In the genomic region with DNA sequence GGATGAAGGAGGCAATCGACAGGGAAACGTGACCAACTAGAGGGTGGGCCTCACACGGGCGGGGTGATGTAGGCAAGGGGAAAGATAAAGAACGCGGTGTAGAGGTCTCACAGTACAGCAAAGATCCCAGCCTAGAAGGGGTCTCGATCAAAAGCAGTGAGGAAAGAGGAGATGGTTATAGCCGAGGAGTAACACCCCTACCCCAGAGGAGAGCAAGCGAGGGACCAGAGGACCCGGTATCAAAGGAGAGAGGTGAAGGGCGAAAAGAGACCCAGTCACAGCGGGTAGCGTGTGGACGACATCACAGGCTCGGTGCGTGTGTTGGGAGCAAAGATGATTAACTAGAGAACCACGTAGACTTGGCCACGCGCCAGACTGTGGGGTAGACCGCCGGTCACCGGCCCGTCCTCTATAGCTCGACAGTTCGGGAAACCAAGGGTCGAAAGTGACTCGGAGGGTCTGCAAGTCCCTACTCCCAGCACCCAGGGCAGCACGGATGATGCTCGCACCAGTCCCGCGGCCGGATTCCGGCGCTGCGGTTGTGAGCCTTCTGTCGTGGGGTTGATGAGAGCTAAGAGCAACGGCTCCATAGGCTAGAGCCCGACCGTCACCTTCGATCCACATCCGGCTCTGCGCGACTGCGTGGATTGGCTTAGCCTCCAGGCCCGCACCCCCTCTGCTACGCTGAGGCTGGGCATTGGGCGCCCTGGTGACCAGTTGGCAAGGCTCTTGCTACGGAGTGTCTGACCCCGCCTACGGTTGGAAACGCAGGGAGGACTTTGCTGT, we compare ENCODE assay signal across 9 mouse cellular contexts. TPM values are rescaled to one million over a fixed set of nuclear protein-coding genes. Genes with fewer than 3 reads are reported as not detected.
DNase-seq lines count a peak whose midpoint lies in the region; ATAC-seq and TF ChIP-seq lines count a peak whose summit lies in the region.
"Had no signal": no experiment of that assay in that cellular context is flagged by ENCODE, and none has a peak within 500 bp of the region (broad histone marks: within the 10 kb centered on the region; RNA-seq: fewer than 3 reads in every experiment).

No protein-coding gene starts in this region.

- TF ChIP-seq POLR2A in myocyte (IDR thresholded peaks at IDR 0.05; ENCODE audit: insufficient read length, low read depth), result peak; percentile 39

- H3K27ac ChIP-seq in forebrain, embryonic 14.5 days (ENCODE audit: low read depth, low read length), result no peak overlapping the region
- H3K27ac ChIP-seq in heart, postnatal 0 days (ENCODE audit: low read depth), result no peak overlapping the region
- no peak overlapping the region for H3K27ac ChIP-seq in liver, embryonic 12.5 days

- peak overlapping the region; percentile 63 for H3K9ac ChIP-seq in forebrain, embryonic 14.5 days (ENCODE audit: low read length)
- peak overlapping the region; percentile 41 for H3K9ac ChIP-seq in heart, postnatal 0 days (replicated peaks; ENCODE audit: low read depth, low read length)
- peak overlapping the region; percentile 27; the same call in 1 of the 2 replicates for H3K9ac ChIP-seq in liver, embryonic 12.5 days

- no peaks in the 10 kb centered on the region for H3K36me3 ChIP-seq in forebrain, embryonic 14.5 days (ENCODE audit: control insufficient read depth, insufficient read depth, low read length)
- no peaks in the 10 kb centered on the region for H3K36me3 ChIP-seq in heart, postnatal 0 days (replicated peaks; ENCODE audit: control insufficient read depth, insufficient read depth, low read length)
- H3K36me3 ChIP-seq in liver, embryonic 12.5 days, result no peaks in the 10 kb centered on the region
- H3K36me3 ChIP-seq in myocyte (ENCODE audit: control insufficient read depth, insufficient read depth), result no peaks in the 10 kb centered on the region
- no peaks in the 10 kb centered on the region for H3K36me3 ChIP-seq in splenic B cell, adult 2 months (ENCODE audit: control insufficient read depth, insufficient read depth, low read length, poor library complexity, severe bottlenecking)

- H3K27me3 ChIP-seq in forebrain, embryonic 14.5 days (replicated peaks; ENCODE audit: control insufficient read depth, insufficient read depth, low read length), result no peaks in the 10 kb centered on the region
- no peaks in the 10 kb centered on the region; the same call in 1 of the 2 replicates for H3K27me3 ChIP-seq in heart, postnatal 0 days (ENCODE audit: control insufficient read depth, insufficient read depth, low read length)
- peaks cover 16% of the 10 kb centered on the region for H3K27me3 ChIP-seq in liver, embryonic 12.5 days (replicated peaks)
- no peaks in the 10 kb centered on the region for H3K27me3 ChIP-seq in myocyte (ENCODE audit: control insufficient read depth, insufficient read depth, insufficient read length)
- no peaks in the 10 kb centered on the region for H3K27me3 ChIP-seq in splenic B cell, adult 2 months (ENCODE audit: control insufficient read depth, insufficient read depth, low read length, poor library complexity, severe bottlenecking)
- H3K27me3 ChIP-seq: CH12.LX had no signal

- peak; percentile 86 for DNase-seq in CD4-positive helper T cell, adult 2 months (ENCODE audit: low read depth, low spot score)
- DNase-seq in cerebellum, adult 11-12 months, result peak; percentile 88
- peak; percentile 88 for DNase-seq in forebrain, embryonic 14.5 days (ENCODE audit: low spot score)
- peak; percentile 80 for DNase-seq in heart, postnatal 0 days (ENCODE audit: low spot score)
- DNase-seq in kidney, postnatal 25 days, result peak; percentile 76 to 93
- peak; percentile 67 for DNase-seq in splenic B cell, adult 2 months (ENCODE audit: low read depth, low spot score)

- H3K9me3 ChIP-seq in forebrain, embryonic 14.5 days (replicated peaks; ENCODE audit: control insufficient read depth, low read length), result no peaks in the 10 kb centered on the region
- no peaks in the 10 kb centered on the region for H3K9me3 ChIP-seq in heart, postnatal 0 days (replicated peaks; ENCODE audit: control insufficient read depth, low read length)
- H3K9me3 ChIP-seq in liver, embryonic 12.5 days (replicated peaks), result no peaks in the 10 kb centered on the region

- WGBS in forebrain, embryonic 14.5 days, result 26% methylated on average over 51 of the region's 51 CpGs
- WGBS in heart, postnatal 0 days, result 9% methylated on average over 51 of the region's 51 CpGs
- WGBS in liver, embryonic 12.5 days (ENCODE audit: insufficient replicate concordance), result 12% methylated on average over 51 of the region's 51 CpGs

- H3K79me2 ChIP-seq in myocyte (ENCODE audit: control insufficient read depth, insufficient read depth), result no peaks in the 10 kb centered on the region

- no peak for TF ChIP-seq CTCF in heart, postnatal 0 days (IDR thresholded peaks at IDR 0.05; ENCODE audit: low read depth)

- no peaks in the 10 kb centered on the region for H3K4me1 ChIP-seq in forebrain, embryonic 14.5 days (ENCODE audit: control insufficient read depth, insufficient read depth, low read length)
- peaks cover 4% of the 10 kb centered on the region; the same call in 1 of the 2 replicates for H3K4me1 ChIP-seq in heart, postnatal 0 days (ENCODE audit: control insufficient read depth, insufficient read depth)
- H3K4me1 ChIP-seq in liver, embryonic 12.5 days, result no peaks in the 10 kb centered on the region

- no peak overlapping the region for H3ac ChIP-seq in myocyte (ENCODE audit: control insufficient read depth, insufficient read length)

- ATAC-seq in forebrain, embryonic 14.5 days, result peak; percentile 99
- peak; percentile 99 for ATAC-seq in heart, postnatal 0 days (ENCODE audit: insufficient read depth, low read depth)
- peak; percentile 90 for ATAC-seq in liver, embryonic 12.5 days

- TF ChIP-seq EP300 in heart, postnatal 0 days (IDR thresholded peaks at IDR 0.05; ENCODE audit: low read depth), result no peak

- peak overlapping the region; percentile 39 for H3K4me3 ChIP-seq in forebrain, embryonic 14.5 days (ENCODE audit: low read depth, low read length)
- peak overlapping the region; percentile 46 for H3K4me3 ChIP-seq in heart, postnatal 0 days (ENCODE audit: low read depth, low read length)
- H3K4me3 ChIP-seq in liver, embryonic 12.5 days, result peak overlapping the region; percentile 42
- peak overlapping the region; percentile 12 for H3K4me3 ChIP-seq in myocyte

- peak overlapping the region; percentile 63 for H3K4me2 ChIP-seq in forebrain, embryonic 14.5 days (ENCODE audit: low read length)
- H3K4me2 ChIP-seq in heart, postnatal 0 days (ENCODE audit: low read depth, low read length), result peak overlapping the region; percentile 69
- H3K4me2 ChIP-seq in liver, embryonic 12.5 days, result peak overlapping the region; percentile 59
- peak overlapping the region; percentile 38 for H3K4me2 ChIP-seq in myocyte (ENCODE audit: low read depth)

TF ChIP-seq in myocyte, 11 proteins besides CTCF, POLR2A, EP300 and RAD21:
- TF ChIP-seq POLR2AphosphoS2 (IDR thresholded peaks at IDR 0.05; ENCODE audit: insufficient read length, low read depth) (peak; percentile 32), SRF (IDR thresholded peaks at IDR 0.05; ENCODE audit: control insufficient read depth, insufficient read length, low read depth) (no peak)

RNA-seq across cellular contexts. Expression of a gene that starts 22.2 kb away (rescaled TPM):
- not detected in 2 replicates for polyA plus RNA-seq in forebrain, embryonic 14.5 days (2014; fragmentation: Nextera tagmentation; extraction: Ambion mirVana)
- not detected in 2 replicates for total RNA-seq in heart, postnatal 0 days (2014; rRNA removed; ENCODE audit: low replicate concordance)
- polyA plus RNA-seq in heart, postnatal 0 days (2015; fragmentation: Nextera tagmentation; extraction: Ambion mirVana), result not detected in 2 replicates
- not detected in 2 replicates for polyA plus RNA-seq in liver, embryonic 12.5 days (2016; fragmentation: Nextera tagmentation; extraction: Ambion mirVana)
- polyA plus RNA-seq in myocyte (2012; fragmentation: generic; extraction: Trizol), result not detected
- total RNA-seq: CH12.LX had no signal

RNA-seq across cellular contexts. Expression of a gene that starts 22.2 kb away (rescaled TPM):
- not detected in 2 replicates for polyA plus RNA-seq in forebrain, embryonic 14.5 days (2014; fragmentation: Nextera tagmentation; extraction: Ambion mirVana)
- 1.3 TPM in 1 of 2 replicates, not detected in the other for total RNA-seq in heart, postnatal 0 days (2014; rRNA removed; ENCODE audit: low replicate concordance)
- polyA plus RNA-seq in heart, postnatal 0 days (2015; fragmentation: Nextera tagmentation; extraction: Ambion mirVana), result 0.19 and 0.33 TPM in 2 replicates
- 0.25 and 0.32 TPM in 2 replicates for polyA plus RNA-seq in liver, embryonic 12.5 days (2016; fragmentation: Nextera tagmentation; extraction: Ambion mirVana)
- polyA plus RNA-seq in myocyte (2012; fragmentation: generic; extraction: Trizol), result not detected
- total RNA-seq: CH12.LX had no signal

RNA-seq across cellular contexts. Expression of a gene that starts 26.1 kb away (rescaled TPM):
- polyA plus RNA-seq in forebrain, embryonic 14.5 days (2014; fragmentation: Nextera tagmentation; extraction: Ambion mirVana), result not detected in 2 replicates
- total RNA-seq in heart, postnatal 0 days (2014; rRNA removed; ENCODE audit: low replicate concordance), result not detected in 2 replicates
- 0.40 and 0.53 TPM in 2 replicates for polyA plus RNA-seq in heart, postnatal 0 days (2015; fragmentation: Nextera tagmentation; extraction: Ambion mirVana)
- 0.61 and 0.92 TPM in 2 replicates for polyA plus RNA-seq in liver, embryonic 12.5 days (2016; fragmentation: Nextera tagmentation; extraction: Ambion mirVana)
- polyA plus RNA-seq in myocyte (2012; fragmentation: generic; extraction: Trizol), result not detected
- total RNA-seq: CH12.LX had no signal

RNA-seq across cellular contexts. Expression of a gene that starts 54.8 kb away (rescaled TPM):
- 0.39 and 0.53 TPM in 2 replicates for polyA plus RNA-seq in forebrain, embryonic 14.5 days (2014; fragmentation: Nextera tagmentation; extraction: Ambion mirVana)
- 2.9 and 4.0 TPM in 2 replicates for total RNA-seq in heart, postnatal 0 days (2014; rRNA removed; ENCODE audit: low replicate concordance)
- polyA plus RNA-seq in heart, postnatal 0 days (2015; fragmentation: Nextera tagmentation; extraction: Ambion mirVana), result 1.00 and 1.1 TPM in 2 replicates
- polyA plus RNA-seq in liver, embryonic 12.5 days (2016; fragmentation: Nextera tagmentation; extraction: Ambion mirVana), result 0.13 and 0.14 TPM in 2 replicates
- 4.0 TPM for polyA plus RNA-seq in myocyte (2012; fragmentation: generic; extraction: Trizol)
- total RNA-seq: CH12.LX had no signal
